Mouse (Mus musculus): Measurements from ENCODE around the gene 1700010I14Rik.

DNA sequence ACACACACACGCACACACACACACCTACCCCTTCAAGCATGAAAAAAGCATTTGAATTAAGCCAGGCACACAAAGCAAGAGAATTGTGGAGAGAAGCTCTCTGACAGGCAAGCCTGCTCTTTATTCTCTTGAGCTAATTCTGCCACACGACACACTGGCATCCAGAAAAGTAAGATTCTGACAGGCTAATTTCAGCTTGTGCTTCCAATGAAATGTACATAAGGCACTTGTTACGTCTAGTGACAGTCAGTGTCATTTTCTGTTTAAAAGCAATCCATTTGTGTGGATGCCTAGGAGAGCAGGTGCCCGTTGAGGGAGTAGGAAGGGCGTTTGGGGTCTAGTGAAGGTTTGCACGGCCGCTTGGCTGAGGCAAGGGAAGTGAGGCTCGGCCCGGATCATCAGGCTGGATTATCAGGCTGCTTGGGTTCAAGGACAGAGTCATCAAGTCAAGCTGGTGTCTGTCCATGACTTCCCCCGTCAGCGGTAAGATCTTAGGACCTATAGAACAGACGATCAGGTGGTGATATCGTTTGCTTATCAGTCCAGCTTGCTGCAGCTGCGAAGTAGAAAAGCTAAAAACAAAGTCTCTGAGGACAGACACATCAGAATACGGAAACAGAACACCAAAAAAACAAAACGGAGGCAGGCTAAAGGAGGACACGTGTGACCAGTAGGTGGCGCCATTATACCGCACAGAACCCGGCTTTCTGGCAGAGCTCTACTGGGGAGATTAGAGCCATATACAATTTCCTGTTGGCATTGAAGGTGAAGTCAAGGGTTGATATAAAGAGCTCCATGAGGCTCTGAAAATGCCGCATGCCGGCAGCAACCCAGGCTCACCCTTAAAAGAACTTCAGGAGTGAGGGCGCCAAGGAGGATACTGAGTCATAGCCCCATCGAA is 43.4 kb downstream of the 1700010I14Rik start:
- TF ChIP-seq CTCF (IDR thresholded peaks at IDR 0.05; ENCODE audit: low read depth) (peak; percentile 93), EP300 (optimal IDR thresholded peaks at IDR 0.05) (no peak)

Measured in stomach, postnatal 0 days (tissue).